Mouse (Mus musculus) kidney, embryonic 15.5 days (tissue): ENCODE results near the gene Lztr1. TPM values are rescaled to one million over a fixed set of nuclear protein-coding genes. Genes with fewer than 3 reads are reported as not detected.
A peak's percentile ranks its signal among the peaks of the same experiment; 100 is the strongest.

Experiments
- ATAC-seq: fragments of 200-750 bp; cut with Nextera tagmentation; replicated peaks from 2 replicates; pipeline ENCODE4 v1.8.0; 2017; ENCODE audit warnings: moderate TSS enrichment; ENCODE audit not compliant: low FRiP score
- H3K27ac ChIP-seq: fragments of 300-500 bp; sonication (generic); 2 replicates; pipeline ENCODE4 v1.5.1; 2015; ENCODE audit warnings: mild to moderate bottlenecking, inconsistent platforms
- H3K27me3 ChIP-seq: fragments of 300-500 bp; sonication (generic); 2 replicates; pipeline ENCODE4 v1.6.1; 2015; ENCODE audit warnings: inconsistent platforms
- H3K36me3 ChIP-seq: fragments of 300-500 bp; sonication (generic); 2 replicates; pipeline ENCODE4 v1.6.1; 2015; ENCODE audit warnings: inconsistent platforms
- H3K4me1 ChIP-seq: fragments of 300-500 bp; sonication (generic); 2 replicates; pipeline ENCODE4 v1.6.1; 2015; ENCODE audit warnings: inconsistent platforms
- H3K4me2 ChIP-seq: fragments of 300-500 bp; sonication (generic); 2 replicates; pipeline ENCODE4 v1.6.1; 2015; ENCODE audit warnings: moderate library complexity, mild to moderate bottlenecking, inconsistent platforms
- H3K4me3 ChIP-seq: fragments of 300-500 bp; sonication (generic); replicated peaks from 2 replicates; pipeline ENCODE4 v1.5.1; 2015; ENCODE audit warnings: mild to moderate bottlenecking, inconsistent platforms
- H3K9ac ChIP-seq: fragments of 300-500 bp; sonication (generic); 2 replicates; pipeline ENCODE4 v1.6.1; 2015; ENCODE audit warnings: mild to moderate bottlenecking, inconsistent platforms
- H3K9me3 ChIP-seq: fragments of 300-500 bp; sonication (generic); replicated peaks from 2 replicates; pipeline ENCODE4 v1.6.1; 2016; ENCODE audit warnings: inconsistent platforms
- WGBS: fragments of 180-500 bp; shearing (Covaris S2); methylation state at CpG from one replicate; pipeline ENCODE4 v1.1.7; 2015; ENCODE audit warnings: mixed read lengths; 5-methylcytosine and 5-hydroxymethylcytosine counted together
- polyA plus RNA-seq: library from polyadenylated mRNA; unstranded; fragments of >200 nt; fragmentation: Nextera tagmentation; extraction: Ambion mirVana; gene quantifications from 2 replicates; pipeline ENCODE4 v1.2.1, GENCODE M21; 2015

The Lztr1 gene
- polyA plus RNA-seq, 1 experiment from 2014 or later: 96.0 TPM

DNA sequence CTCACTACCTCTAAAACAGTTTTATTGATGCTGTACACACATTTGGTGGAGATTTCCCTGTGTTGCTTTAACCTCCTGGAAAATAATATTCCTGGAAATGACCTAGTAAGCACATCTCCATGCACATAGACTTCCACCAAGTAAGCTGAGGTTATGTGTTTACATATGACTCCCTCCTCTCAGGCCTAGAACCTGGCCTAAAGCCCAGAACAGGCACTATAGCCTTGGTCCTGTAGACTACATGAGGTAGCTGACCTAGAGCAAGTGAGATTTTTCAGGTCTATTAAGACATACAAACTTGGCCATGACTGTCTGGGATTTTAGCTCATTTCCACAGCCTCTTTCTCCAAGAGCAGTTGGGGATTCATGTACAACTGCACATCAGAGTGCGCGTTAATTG, 1.7 kb downstream of the Lztr1 start:
- no peak for ATAC-seq
- Histone ChIP-seq H3K27me3 (no peaks in the 10 kb centered on the region), H3K36me3 (peaks cover 43% of the 10 kb centered on the region), H3K9ac (no peak overlapping the region), H3K27ac (no peak overlapping the region), H3K4me1 (peaks cover 21% of the 10 kb centered on the region), H3K4me3 (0 out of 2 replicates have a peak overlapping the region, but pooled peaks have one; percentile 1), H3K9me3 (no peaks in the 10 kb centered on the region), H3K4me2 (peak overlapping the region; percentile 71)
- 95% methylated on average over 2 of the region's 2 CpGs for WGBS

DNA sequence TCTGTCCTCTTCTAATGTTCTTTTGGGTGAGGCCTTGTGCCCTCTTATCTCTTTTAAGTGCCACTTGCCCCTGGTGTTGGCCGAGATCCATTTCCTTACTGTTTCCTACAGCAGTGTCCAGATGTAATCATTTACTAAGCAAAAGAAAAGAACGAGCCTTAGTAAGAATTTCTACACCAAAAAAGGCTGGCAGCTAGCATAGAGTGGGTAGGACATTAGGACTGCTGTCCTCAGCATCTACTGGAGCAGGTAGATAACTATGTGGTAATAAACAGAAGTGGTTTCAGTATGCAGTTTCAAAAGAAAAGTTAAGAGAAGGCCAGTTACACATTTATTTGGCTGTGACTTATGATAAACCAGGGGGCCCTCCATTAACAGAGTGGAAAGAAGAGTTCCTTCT, 2.2 kb downstream of the Lztr1 start:
- no peaks in the 10 kb centered on the region for H3K27me3 ChIP-seq
- 67% methylated on average over 2 of the region's 2 CpGs for WGBS
- no peaks in the 10 kb centered on the region for H3K9me3 ChIP-seq
- H3K4me3 ChIP-seq: 0 out of 2 replicates have a peak overlapping the region, but pooled peaks have one; percentile 1
- H3K9ac ChIP-seq: no peak overlapping the region
- ATAC-seq: no peak
- H3K36me3 ChIP-seq: peaks cover 49% of the 10 kb centered on the region
- H3K4me2 ChIP-seq: no peak overlapping the region; the same call in 1 of the 2 replicates
- no peak overlapping the region for H3K27ac ChIP-seq
- peaks cover 21% of the 10 kb centered on the region for H3K4me1 ChIP-seq

DNA sequence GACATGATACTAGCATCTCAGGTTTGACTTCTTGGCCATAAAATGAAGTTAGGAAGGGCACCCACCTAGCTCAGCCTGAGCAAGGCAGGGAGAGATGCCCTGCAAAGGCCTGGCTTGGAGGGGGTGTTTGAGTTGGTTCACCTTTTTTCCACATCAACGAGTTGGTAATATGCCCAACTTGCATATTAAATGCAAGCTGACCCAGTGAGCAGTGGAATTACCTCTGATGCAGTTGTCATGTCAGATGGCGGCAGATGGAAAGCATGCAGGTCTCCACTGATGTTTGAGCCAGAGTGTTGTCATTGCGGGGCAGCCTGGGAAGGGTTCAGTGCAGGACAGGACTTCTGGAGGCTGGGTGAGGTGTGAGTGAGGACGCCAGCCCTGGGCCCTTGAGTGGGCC, 2.9 kb downstream of the Lztr1 start:
- Histone ChIP-seq H3K4me1 (peaks cover 21% of the 10 kb centered on the region), H3K36me3 (peaks cover 56% of the 10 kb centered on the region), H3K9ac (no peak overlapping the region), H3K27ac (no peak overlapping the region), H3K4me3 (no peak overlapping the region), H3K4me2 (no peak overlapping the region), H3K27me3 (no peaks in the 10 kb centered on the region), H3K9me3 (no peaks in the 10 kb centered on the region)
- WGBS: 91% methylated on average over 4 of the region's 4 CpGs
- no peak for ATAC-seq

DNA sequence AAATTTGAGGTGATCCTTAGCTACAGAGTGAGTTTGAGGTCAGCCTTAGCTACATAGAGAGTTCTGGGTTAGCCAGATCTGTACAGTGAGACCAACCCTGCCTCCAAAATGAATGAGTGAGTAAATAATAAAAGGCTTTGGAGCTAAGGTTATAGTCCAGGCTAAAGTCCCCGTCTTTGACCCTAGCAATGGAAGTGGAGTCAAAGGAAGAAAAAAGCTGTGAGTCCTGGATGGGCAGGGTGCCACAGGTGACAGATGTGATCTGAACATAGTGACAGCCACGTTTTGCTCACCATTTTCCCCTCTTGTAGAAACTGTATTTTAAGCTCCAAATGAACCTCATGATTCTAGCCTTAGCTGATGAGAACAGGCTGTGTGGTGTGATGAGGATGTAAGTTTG, 10.4 kb downstream of the Lztr1 start:
- ATAC-seq: no peak
- Histone ChIP-seq H3K4me2 (no peak overlapping the region), H3K4me1 (no peaks in the 10 kb centered on the region), H3K9ac (no peak overlapping the region), H3K4me3 (no peak overlapping the region), H3K9me3 (no peaks in the 10 kb centered on the region), H3K27ac (no peak overlapping the region), H3K36me3 (peaks cover 96% of the 10 kb centered on the region), H3K27me3 (no peaks in the 10 kb centered on the region)
- WGBS: 86% methylated on average over 2 of the region's 2 CpGs

GRCm38 (mm10) chr16:17524156-17524555, 15.7 kb downstream of the Lztr1 start:
- no peak for ATAC-seq
- WGBS: 89% methylated on average over 11 of the region's 11 CpGs
- Histone ChIP-seq H3K4me2 (no peak overlapping the region), H3K36me3 (peaks cover 98% of the 10 kb centered on the region), H3K27ac (no peak overlapping the region), H3K27me3 (no peaks in the 10 kb centered on the region), H3K9me3 (no peaks in the 10 kb centered on the region), H3K4me1 (peaks cover 5% of the 10 kb centered on the region; the same call in 1 of the 2 replicates), H3K9ac (no peak overlapping the region), H3K4me3 (no peak overlapping the region)

- Histone ChIP-seq H3K36me3 (peaks cover 89% of the 10 kb centered on the region), H3K27ac (peak overlapping the region; percentile 54; the same call in 1 of the 2 replicates), H3K4me3 (no peak overlapping the region), H3K27me3 (no peaks in the 10 kb centered on the region), H3K9ac (no peak overlapping the region), H3K9me3 (no peaks in the 10 kb centered on the region), H3K4me2 (no peak overlapping the region), H3K4me1 (peaks cover 15% of the 10 kb centered on the region)
- WGBS: 83% methylated on average over 3 of the region's 3 CpGs
- ATAC-seq: no peak
These were observed 17.0 kb downstream of the Lztr1 start for GRCm38 (mm10) chr16:17525524-17525923.

DNA sequence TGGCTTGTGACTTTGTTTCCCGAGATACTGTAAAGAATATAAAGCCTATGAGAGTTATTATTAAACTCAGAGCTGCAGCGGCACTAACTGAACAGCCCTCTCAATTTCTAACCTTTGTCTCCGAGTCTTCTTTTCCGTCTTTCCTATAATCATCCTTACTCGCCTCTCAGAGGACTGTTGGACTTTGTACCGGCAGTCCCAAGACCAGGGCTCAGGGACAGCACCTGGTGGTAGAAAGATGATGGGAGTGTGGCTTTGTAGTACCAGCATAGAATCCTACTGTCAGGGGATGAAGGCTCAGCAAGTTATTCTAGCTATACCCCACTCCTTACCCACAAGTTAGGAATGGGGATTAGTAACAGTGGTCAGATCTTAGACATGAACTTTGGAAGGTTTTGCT, 17.7 kb downstream of the Lztr1 start:
- H3K27ac ChIP-seq: peak overlapping the region; percentile 54
- ATAC-seq: no peak

GRCm38 (mm10) chr16:17527606-17528005, 19.1 kb downstream of the Lztr1 start:
- no peak overlapping the region for H3K4me2 ChIP-seq
- H3K36me3 ChIP-seq: peaks cover 68% of the 10 kb centered on the region
- ATAC-seq: no peak
- H3K27me3 ChIP-seq: no peaks in the 10 kb centered on the region
- H3K4me1 ChIP-seq: peaks cover 25% of the 10 kb centered on the region
- H3K27ac ChIP-seq: no peak overlapping the region
- no peaks in the 10 kb centered on the region for H3K9me3 ChIP-seq
- no peak overlapping the region for H3K9ac ChIP-seq
- H3K4me3 ChIP-seq: no peak overlapping the region

More for the DNA sequence above, 17.7 kb downstream of the Lztr1 start:
- Histone ChIP-seq H3K27me3 (no peaks in the 10 kb centered on the region), H3K4me3 (no peak overlapping the region), H3K9ac (no peak overlapping the region), H3K36me3 (peaks cover 82% of the 10 kb centered on the region), H3K4me2 (no peak overlapping the region), H3K4me1 (peaks cover 16% of the 10 kb centered on the region), H3K9me3 (no peaks in the 10 kb centered on the region)
- 91% methylated on average over 6 of the region's 6 CpGs for WGBS

GRCm38 (mm10) chr16:17528276-17528675, 19.8 kb downstream of the Lztr1 start:
- H3K4me3 ChIP-seq: no peak overlapping the region
- no peaks in the 10 kb centered on the region for H3K27me3 ChIP-seq
- H3K9ac ChIP-seq: no peak overlapping the region
- WGBS: 88% methylated on average over 13 of the region's 13 CpGs
- no peak overlapping the region for H3K27ac ChIP-seq
- ATAC-seq: no peak
- H3K4me1 ChIP-seq: peaks cover 25% of the 10 kb centered on the region
- H3K36me3 ChIP-seq: peaks cover 62% of the 10 kb centered on the region
- no peaks in the 10 kb centered on the region for H3K9me3 ChIP-seq
- H3K4me2 ChIP-seq: no peak overlapping the region

DNA sequence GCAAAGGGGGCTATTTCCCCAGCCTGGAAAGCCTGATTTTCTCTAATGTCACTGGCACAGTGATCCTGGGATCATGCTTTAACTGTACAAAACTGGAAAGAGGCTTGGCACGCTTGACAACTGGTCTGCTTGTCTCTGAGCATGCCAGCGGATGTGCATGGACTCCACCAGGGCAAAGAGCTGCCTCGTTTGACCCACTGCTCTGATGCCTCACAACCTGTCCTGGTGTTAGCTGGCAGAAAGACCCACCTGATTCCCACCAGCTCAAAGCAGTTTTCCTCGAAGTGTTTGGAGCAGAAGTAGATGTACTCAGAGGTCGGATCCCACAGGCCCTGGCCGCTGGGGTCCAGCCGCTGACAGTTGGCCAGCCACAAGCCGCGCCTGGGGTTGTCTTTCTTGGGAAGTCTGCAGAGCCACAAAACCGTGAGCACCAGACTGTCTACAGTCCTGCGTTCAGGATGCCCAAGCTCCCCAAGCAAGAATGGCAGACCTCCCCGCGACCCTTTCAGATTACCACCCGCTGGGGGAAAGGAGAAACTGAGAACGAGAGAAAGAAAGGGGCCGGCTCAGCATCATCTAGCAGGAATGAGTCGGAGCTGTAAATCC, 21.6 kb downstream of the Lztr1 start:
- peaks cover 46% of the 10 kb centered on the region for H3K36me3 ChIP-seq
- peak overlapping the region; percentile 79 for H3K4me2 ChIP-seq
- 13% methylated on average over 17 of the region's 17 CpGs for WGBS
- H3K4me3 ChIP-seq: peak overlapping the region; percentile 79
- peak overlapping the region; percentile 98 for H3K27ac ChIP-seq
- H3K9me3 ChIP-seq: no peaks in the 10 kb centered on the region
- peaks cover 25% of the 10 kb centered on the region for H3K4me1 ChIP-seq
- ATAC-seq: 0 out of 2 replicates have a peak, but pooled peaks have one; percentile 2
- H3K27me3 ChIP-seq: no peaks in the 10 kb centered on the region
- H3K9ac ChIP-seq: peak overlapping the region; percentile 78

DNA sequence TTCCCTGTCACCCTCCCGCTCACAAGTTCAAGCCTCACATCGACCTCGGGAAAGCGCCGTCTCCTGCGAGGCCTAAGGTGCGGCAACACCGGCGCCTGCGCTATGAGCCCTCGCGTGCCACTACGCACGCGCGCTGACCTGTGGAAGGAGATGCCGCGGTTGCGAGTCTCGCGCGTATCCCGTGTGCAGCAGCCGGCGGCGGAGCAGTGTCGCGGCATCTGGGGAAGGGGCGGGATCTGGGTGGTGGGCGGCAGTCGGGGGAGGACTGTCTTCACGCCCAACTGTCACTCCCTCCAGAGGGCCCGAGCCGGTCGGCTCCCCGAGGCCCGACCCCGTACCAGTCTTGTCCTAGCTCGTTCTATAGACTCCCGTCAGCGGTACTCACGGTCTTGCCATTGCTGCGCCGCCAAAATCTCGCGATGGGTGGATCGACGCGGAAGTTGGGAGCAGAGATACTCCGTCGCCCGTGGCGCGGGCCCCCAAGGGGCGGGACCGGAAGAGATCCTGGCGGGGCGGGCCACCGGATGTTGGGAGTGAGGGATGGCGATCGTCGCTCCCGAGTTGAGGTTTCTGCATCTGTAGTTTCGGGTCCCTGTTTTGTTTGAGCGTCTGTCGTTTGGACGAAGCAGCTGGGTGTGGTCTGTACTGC, 22.3 kb downstream of the Lztr1 start, which contains the start of gene Thap7:
TSS of gene Thap7 (minus strand) at position 497 of the 649 bp plus-strand sequence.
- peak within 1 kb of the TSS; percentile 98 for H3K27ac ChIP-seq
- peak within 1 kb of the TSS; percentile 79 for H3K4me2 ChIP-seq
- under 1% methylated on average over 67 of the region's 67 CpGs for WGBS
- peaks cover 25% of the 10 kb centered on the region for H3K4me1 ChIP-seq
- peaks cover 39% of the 10 kb centered on the region for H3K36me3 ChIP-seq
- no peaks in the 10 kb centered on the region for H3K9me3 ChIP-seq
- H3K27me3 ChIP-seq: no peaks in the 10 kb centered on the region
- ATAC-seq: peak; percentile 97
- peak within 1 kb of the TSS; percentile 78 for H3K9ac ChIP-seq
- peak within 1 kb of the TSS; percentile 79 for H3K4me3 ChIP-seq

GRCm38 (mm10) chr16:17532271-17532670, 23.8 kb downstream of the Lztr1 start:
- peaks cover 24% of the 10 kb centered on the region for H3K36me3 ChIP-seq
- H3K27me3 ChIP-seq: no peaks in the 10 kb centered on the region
- H3K27ac ChIP-seq: no peak overlapping the region
- 0 out of 2 replicates have a peak overlapping the region, but pooled peaks have one; percentile 79 for H3K4me2 ChIP-seq
- peaks cover 25% of the 10 kb centered on the region for H3K4me1 ChIP-seq
- peak overlapping the region; percentile 79; the same call in 1 of the 2 replicates for H3K4me3 ChIP-seq
- H3K9ac ChIP-seq: no peak overlapping the region
- no peaks in the 10 kb centered on the region for H3K9me3 ChIP-seq
- 64% methylated on average over 4 of the region's 4 CpGs for WGBS
- ATAC-seq: no peak
